9 mouse cellular contexts compared by ENCODE assay signal in genomic region chr14:31669642-31670490, GRCm38 (mm10). TPM values are rescaled to one million over a fixed set of nuclear protein-coding genes. Genes with fewer than 3 reads are reported as not detected.
A peak's percentile ranks its signal among the peaks of the same experiment; 100 is the strongest.
DNase-seq lines count a peak whose midpoint lies in the region; ATAC-seq and TF ChIP-seq lines count a peak whose summit lies in the region.
"Had no signal": no experiment of that assay in that cellular context is flagged by ENCODE, and none has a peak within 500 bp of the region (broad histone marks: within the 10 kb centered on the region; RNA-seq: fewer than 3 reads in every experiment).

No protein-coding gene starts in this region.

- no peaks in the 10 kb centered on the region for H3K27me3 ChIP-seq in heart, embryonic 10.5 days (ENCODE audit: insufficient read depth, poor library complexity, severe bottlenecking)
- H3K27me3 ChIP-seq in kidney, embryonic 16.5 days (ENCODE audit: insufficient read depth, low read length): no peaks in the 10 kb centered on the region
- H3K27me3 ChIP-seq in small intestine, adult 2 months (ENCODE audit: control insufficient read depth, insufficient read depth, low read length): no peaks in the 10 kb centered on the region

- no peaks in the 10 kb centered on the region for H3K79me2 ChIP-seq in macrophage (ENCODE audit: inconsistent target)

- no peak for TF ChIP-seq CTCF in brain, embryonic 14.5 days (IDR thresholded peaks at IDR 0.05; ENCODE audit: borderline replicate concordance, extremely low read depth, insufficient read depth, insufficient read length)
- TF ChIP-seq CTCF in small intestine, adult 2 months (IDR thresholded peaks at IDR 0.05; ENCODE audit: extremely low read depth, insufficient read length, insufficient replicate concordance, low read depth, low read length): no peak

- no peak for TF ChIP-seq POLR2A in brain, embryonic 14.5 days (IDR thresholded peaks at IDR 0.05; ENCODE audit: borderline replicate concordance, extremely low read depth, insufficient read depth, insufficient read length, poor library complexity, severe bottlenecking)
- no peak for TF ChIP-seq POLR2A in small intestine, adult 2 months (IDR thresholded peaks at IDR 0.05; ENCODE audit: low read depth, low read length)

- 0 out of 2 replicates have a peak overlapping the region, but pooled peaks have one; percentile 10 for H3K4me2 ChIP-seq in kidney, embryonic 16.5 days (replicated peaks; ENCODE audit: low read depth, low read length)

- H3K4me1 ChIP-seq in heart, embryonic 10.5 days: peaks cover 16% of the 10 kb centered on the region
- H3K4me1 ChIP-seq in kidney, embryonic 16.5 days (ENCODE audit: insufficient read depth, low read length): peaks cover 4% of the 10 kb centered on the region
- peaks cover 8% of the 10 kb centered on the region for H3K4me1 ChIP-seq in small intestine, adult 2 months (ENCODE audit: control insufficient read depth, insufficient read depth, insufficient read length, low read length)

- no peak for ATAC-seq in kidney, embryonic 16.5 days (ENCODE audit: low FRiP score, low TSS enrichment)

- H3K36me3 ChIP-seq in heart, embryonic 10.5 days: peaks cover 13% of the 10 kb centered on the region
- H3K36me3 ChIP-seq in kidney, embryonic 16.5 days (ENCODE audit: insufficient read depth, low read length): peaks cover 10% of the 10 kb centered on the region
- H3K36me3 ChIP-seq in macrophage (ENCODE audit: inconsistent target): no peaks in the 10 kb centered on the region
- peaks cover 3% of the 10 kb centered on the region; the same call in 1 of the 2 replicates for H3K36me3 ChIP-seq in small intestine, adult 2 months (ENCODE audit: control insufficient read depth, insufficient read depth, low read length)

- DNase-seq in adrenal gland, adult 2 months: peak; percentile 43
- DNase-seq in adrenal gland, postnatal 4 days (ENCODE audit: low spot score in 2 of 2): no peak
- peak; percentile 89 for DNase-seq in brain, embryonic 14.5 days (ENCODE audit: low read depth)
- peak; percentile 53 for DNase-seq in heart, embryonic 10.5 days (ENCODE audit: low spot score)
- no peak for DNase-seq in yolk sac, embryonic 10.5 days (ENCODE audit: low spot score)

- WGBS in heart, embryonic 10.5 days: 81% methylated on average over 15 of the region's 15 CpGs
- 79% methylated on average over 15 of the region's 15 CpGs for whole genome bisulfite sequencing in kidney, embryonic 16.5 days
- 2% methylated on average over 15 of the region's 15 CpGs for WGBS in macrophage (ENCODE audit: missing documents)
- WGBS in small intestine, adult 2 months: 68% methylated on average over 15 of the region's 15 CpGs

- H3K9me3 ChIP-seq in heart, embryonic 10.5 days: no peaks in the 10 kb centered on the region
- no peaks in the 10 kb centered on the region for H3K9me3 ChIP-seq in kidney, embryonic 16.5 days (ENCODE audit: low read length)

- no peak overlapping the region for H3K9ac ChIP-seq in kidney, embryonic 16.5 days (replicated peaks; ENCODE audit: low read length)

- peak overlapping the region; percentile 36; the same call in 1 of the 2 replicates for H3K27ac ChIP-seq in heart, embryonic 10.5 days
- peak overlapping the region; percentile 84 for H3K27ac ChIP-seq in kidney, embryonic 16.5 days (ENCODE audit: low read length)
- peak overlapping the region; percentile 93 for H3K27ac ChIP-seq in macrophage
- H3K27ac ChIP-seq in small intestine, adult 2 months (ENCODE audit: insufficient read depth, low read depth, low read length): peak overlapping the region; percentile 84

- H3K4me3 ChIP-seq in heart, embryonic 10.5 days: no peak overlapping the region
- H3K4me3 ChIP-seq in kidney, embryonic 16.5 days (ENCODE audit: low read length): no peak overlapping the region
- no peak overlapping the region; the same call in 1 of the 2 replicates for H3K4me3 ChIP-seq in macrophage (ENCODE audit: inconsistent target)
- H3K4me3 ChIP-seq in small intestine, adult 2 months (ENCODE audit: low read depth, low read length): no peak overlapping the region

RNA-seq across cellular contexts. Expression of gene Hacl1, which starts 28.8 kb away (rescaled TPM):
- total RNA-seq in adrenal gland, adult 2 months (2021): 10 to 100 TPM; 38.9 to 67.1 TPM
- 10.8 and 15.2 TPM in 2 replicates for polyA plus RNA-seq in adrenal gland, adult 2 months (2012; rRNA removed)
- 10 to 100 TPM; 75.9 to 86.7 TPM for total RNA-seq in adrenal gland, postnatal 4 days (2021)
- 8.6 and 8.7 TPM in 2 replicates for polyA plus RNA-seq in brain, embryonic 14.5 days (2012; rRNA removed)
- 7.8 and 8.8 TPM in 2 replicates for polyA plus RNA-seq in heart, embryonic 10.5 days (2016; fragmentation: Nextera tagmentation; extraction: Ambion mirVana)
- 27.0 and 39.3 TPM in 2 replicates for polyA plus RNA-seq in kidney, embryonic 16.5 days (2015; fragmentation: Nextera tagmentation; extraction: Ambion mirVana)
- total RNA-seq in macrophage (2018; cell fraction: chromatin; rRNA removed): 10 to 100 TPM in 7 of 26 experiments, 1 to 10 TPM in 17, under 1 TPM in 1, not detected in 1; 0.91 to 22.8 (median 6.3) TPM
- total RNA-seq in macrophage (2018; cell fraction: cytosol; rRNA removed): 1 to 10 TPM; 2.5 to 6.6 (median 4.2) TPM
- 10 to 100 TPM in 2 of 26 experiments, 1 to 10 TPM in 24; 1.3 to 12.4 (median 3.7) TPM for total RNA-seq in macrophage (2018; cell fraction: nucleus; rRNA removed)
- 2.4 to 6.6 TPM (median 3.2 TPM) in 3 replicates for polyA plus RNA-seq in macrophage (2018)
- polyA plus RNA-seq in small intestine, adult 2 months (2012; rRNA removed): 1.7 and 4.3 TPM in 2 replicates

RNA-seq across cellular contexts. Expression of gene Btd, which starts 29.0 kb away (rescaled TPM):
- 10 to 100 TPM; 55.6 to 63.4 TPM for total RNA-seq in adrenal gland, adult 2 months (2021)
- polyA plus RNA-seq in adrenal gland, adult 2 months (2012; rRNA removed): 45.8 and 46.2 TPM in 2 replicates
- 10 to 100 TPM; 62.4 to 63.5 TPM for total RNA-seq in adrenal gland, postnatal 4 days (2021)
- 22.0 and 25.2 TPM in 2 replicates for polyA plus RNA-seq in brain, embryonic 14.5 days (2012; rRNA removed)
- polyA plus RNA-seq in heart, embryonic 10.5 days (2016; fragmentation: Nextera tagmentation; extraction: Ambion mirVana): 21.2 and 23.8 TPM in 2 replicates
- polyA plus RNA-seq in kidney, embryonic 16.5 days (2015; fragmentation: Nextera tagmentation; extraction: Ambion mirVana): 46.6 and 50.3 TPM in 2 replicates
- total RNA-seq in macrophage (2018; cell fraction: chromatin; rRNA removed): 1 to 10 TPM in 25 of 26 experiments, under 1 TPM in 1; 0.87 to 4.8 (median 2.7) TPM
- total RNA-seq in macrophage (2018; cell fraction: cytosol; rRNA removed): 10 to 100 TPM in 24 of 26 experiments, 1 to 10 TPM in 2; 8.0 to 16.2 (median 12.1) TPM
- total RNA-seq in macrophage (2018; cell fraction: nucleus; rRNA removed): 10 to 100 TPM in 16 of 26 experiments, 1 to 10 TPM in 10; 1.9 to 16.0 (median 11.4) TPM
- polyA plus RNA-seq in macrophage (2018): 9.4 to 12.8 TPM (median 11.9 TPM) in 3 replicates
- 10.8 and 26.5 TPM in 2 replicates for polyA plus RNA-seq in small intestine, adult 2 months (2012; rRNA removed)

RNA-seq across cellular contexts. Expression of gene Gm49387, which starts 29.2 kb away (rescaled TPM):
- total RNA-seq in adrenal gland, adult 2 months (2021): 1 to 10 TPM in 1 of 2 experiments, not detected in 1; 2.3 TPM
- polyA plus RNA-seq in adrenal gland, adult 2 months (2012; rRNA removed): 1.9 TPM in 1 of 2 replicates, not detected in the other
- total RNA-seq in adrenal gland, postnatal 4 days (2021): not detected
- polyA plus RNA-seq in brain, embryonic 14.5 days (2012; rRNA removed): not detected in 2 replicates
- polyA plus RNA-seq in heart, embryonic 10.5 days (2016; fragmentation: Nextera tagmentation; extraction: Ambion mirVana): 0.74 and 2.4 TPM in 2 replicates
- polyA plus RNA-seq in kidney, embryonic 16.5 days (2015; fragmentation: Nextera tagmentation; extraction: Ambion mirVana): 7.3 and 8.0 TPM in 2 replicates
- total RNA-seq in macrophage (2018; cell fraction: chromatin; rRNA removed): 1 to 10 TPM in 1 of 26 experiments, not detected in 25; 1.3 TPM
- total RNA-seq in macrophage (2018; cell fraction: cytosol; rRNA removed): under 1 TPM in 1 of 26 experiments, not detected in 25; 0.22 TPM
- total RNA-seq in macrophage (2018; cell fraction: nucleus; rRNA removed): under 1 TPM in 2 of 26 experiments, not detected in 24; 0.44 to 0.72 TPM
- not detected in 3 replicates for polyA plus RNA-seq in macrophage (2018)
- polyA plus RNA-seq in small intestine, adult 2 months (2012; rRNA removed): not detected in 2 replicates
- polyA plus RNA-seq: large intestine, adult 2 months had no signal

Comparison
In these comparisons a context has a peak if more than half of its experiments do, and no peak if none do; other contexts are left out.
1. DNase-seq: peak in adrenal gland, adult 2 months (single experiment), brain, embryonic 14.5 days (single experiment) and heart, embryonic 10.5 days (single experiment); none in adrenal gland, postnatal 4 days (0 of 2) and yolk sac, embryonic 10.5 days (single experiment).
2. H3K27ac ChIP-seq: peak in every context shown above with its lines; median percentile 93 in macrophage; 84 in kidney, embryonic 16.5 days; 84 in small intestine, adult 2 months; 36 in heart, embryonic 10.5 days.